ENCODE assay signal across 8 mouse cellular contexts in genomic region chr4:53159767-53160166, GRCm38 (mm10). TPM values are rescaled to one million over a fixed set of nuclear protein-coding genes. Genes with fewer than 3 reads are reported as not detected.
DNase-seq lines count a peak whose midpoint lies in the region; ATAC-seq and TF ChIP-seq lines count a peak whose summit lies in the region.

TSS of gene Abca1 (minus strand) at chr4:53159895.

- TF ChIP-seq CTCF in hindbrain, postnatal 0 days (IDR thresholded peaks at IDR 0.05; ENCODE audit: low read depth) = no peak

- H3K4me1 ChIP-seq in hindbrain, postnatal 0 days (ENCODE audit: insufficient read depth, low read length) = 0 out of 2 replicates have a peak, but pooled peaks cover 5% of the 10 kb centered on the region

- H3K4me3 ChIP-seq in hindbrain, postnatal 0 days (ENCODE audit: low read length) = peak within 1 kb of the TSS; percentile 64

- H3K4me2 ChIP-seq in hindbrain, postnatal 0 days (ENCODE audit: low read depth, low read length) = peak within 1 kb of the TSS; percentile 75

- WGBS in hindbrain, postnatal 0 days = under 1% methylated on average over 37 of the region's 37 CpGs

- peak; percentile 48 for DNase-seq in WW6 (ENCODE audit: low read depth, low spot score)
- peak; percentile 69 to 78 for DNase-seq in cerebellum, postnatal 36 days
- peak; percentile 83 to 88 for DNase-seq in gastrocnemius, adult 8-10 months (ENCODE audit: low spot score in 2 of 2)
- DNase-seq in hindbrain, postnatal 0 days (ENCODE audit: low spot score) = peak; percentile 94
- DNase-seq in left cerebral cortex, adult 18-20 months (ENCODE audit: low spot score in 2 of 2) = peak; percentile 77 to 87
- peak; percentile 92 to 94 for DNase-seq in lung, postnatal 4 days
- peak; percentile 96 for DNase-seq in retina, postnatal 1 day
- DNase-seq in thymus, postnatal 4 days = peak; percentile 90

- peak within 1 kb of the TSS; percentile 74 for H3K9ac ChIP-seq in hindbrain, postnatal 0 days (replicated peaks; ENCODE audit: low read length)

- H3K9me3 ChIP-seq in hindbrain, postnatal 0 days (ENCODE audit: low read length) = no peaks in the 10 kb centered on the region

- H3K27me3 ChIP-seq in hindbrain, postnatal 0 days (ENCODE audit: insufficient read depth, low read length) = no peaks in the 10 kb centered on the region

- H3K36me3 ChIP-seq in hindbrain, postnatal 0 days (ENCODE audit: insufficient read depth, low read length) = no peaks in the 10 kb centered on the region

- peak; percentile 96 for ATAC-seq in hindbrain, postnatal 0 days

- H3K27ac ChIP-seq in hindbrain, postnatal 0 days = peak within 1 kb of the TSS; percentile 80

RNA-seq across cellular contexts. Expression of gene Abca1, which starts in this region (rescaled TPM):
- total RNA-seq in gastrocnemius, adult 8-10 months (2022) = 1 to 10 TPM; 5.0 to 7.6 (median 7.4) TPM
- total RNA-seq in hindbrain, postnatal 0 days (2014; rRNA removed) = 43.5 and 49.5 TPM in 2 replicates
- 8.8 TPM in 2 replicates for polyA plus RNA-seq in hindbrain, postnatal 0 days (2015; fragmentation: Nextera tagmentation; extraction: Ambion mirVana)
- 10 to 100 TPM; 13.6 to 14.7 TPM for total RNA-seq in left cerebral cortex, adult 18-20 months (2021)

Comparison
In these comparisons a context has a peak if more than half of its experiments do, and no peak if none do; other contexts are left out.
1. Peak in every context shown above with its lines: DNase-seq, ATAC-seq, H3K4me3 ChIP-seq and H3K27ac ChIP-seq.